Mouse (Mus musculus) hindbrain, embryonic 10.5 days (tissue): ENCODE measurements around the gene Emc10. TPM values are rescaled to one million over a fixed set of nuclear protein-coding genes. Genes with fewer than 3 reads are reported as not detected.

Experiments used
- DNase-seq: peaks from one replicate; pipeline ENCODE4 v3.0.0-alpha.2; 2017; ENCODE audit warnings: low spot score
- H3K27ac ChIP-seq: fragments of 300-500 bp; sonication (generic); 2 replicates; pipeline ENCODE4 v1.5.1; 2016; ENCODE audit warnings: mild to moderate bottlenecking, moderate library complexity
- H3K27me3 ChIP-seq: fragments of 300-500 bp; sonication (generic); 2 replicates; pipeline ENCODE4 v1.6.1; 2016; ENCODE audit warnings: mild to moderate bottlenecking; ENCODE audit not compliant: poor library complexity, insufficient read depth, severe bottlenecking
- H3K36me3 ChIP-seq: fragments of 300-500 bp; sonication (generic); 2 replicates; pipeline ENCODE4 v1.6.1; 2016; ENCODE audit warnings: mild to moderate bottlenecking, moderate library complexity
- H3K4me1 ChIP-seq: fragments of 300-500 bp; sonication (generic); replicated peaks from 2 replicates; pipeline ENCODE4 v1.6.1; 2016; ENCODE audit warnings: mild to moderate bottlenecking
- H3K4me3 ChIP-seq: fragments of 300-500 bp; sonication (generic); 2 replicates; pipeline ENCODE4 v1.5.1; 2016; ENCODE audit warnings: mild to moderate bottlenecking, moderate library complexity
- H3K9me3 ChIP-seq: fragments of 300-500 bp; sonication (generic); 2 replicates; pipeline ENCODE4 v1.6.1; 2016; ENCODE audit warnings: mild to moderate bottlenecking, moderate library complexity
- WGBS: fragments of 180-500 bp; shearing (Covaris S2); methylation state at CpG from one replicate; pipeline ENCODE4 v1.1.7; 2016; 5-methylcytosine and 5-hydroxymethylcytosine counted together
- polyA plus RNA-seq: library from polyadenylated mRNA; unstranded; fragments of >200 nt; fragmentation: Nextera tagmentation; extraction: Ambion mirVana; gene quantifications from 2 replicates; pipeline ENCODE4 v1.2.1, GENCODE M21; 2016

Gene Emc10
- polyA plus RNA-seq, 1 experiment from 2014 or later: 122 TPM

DNA sequence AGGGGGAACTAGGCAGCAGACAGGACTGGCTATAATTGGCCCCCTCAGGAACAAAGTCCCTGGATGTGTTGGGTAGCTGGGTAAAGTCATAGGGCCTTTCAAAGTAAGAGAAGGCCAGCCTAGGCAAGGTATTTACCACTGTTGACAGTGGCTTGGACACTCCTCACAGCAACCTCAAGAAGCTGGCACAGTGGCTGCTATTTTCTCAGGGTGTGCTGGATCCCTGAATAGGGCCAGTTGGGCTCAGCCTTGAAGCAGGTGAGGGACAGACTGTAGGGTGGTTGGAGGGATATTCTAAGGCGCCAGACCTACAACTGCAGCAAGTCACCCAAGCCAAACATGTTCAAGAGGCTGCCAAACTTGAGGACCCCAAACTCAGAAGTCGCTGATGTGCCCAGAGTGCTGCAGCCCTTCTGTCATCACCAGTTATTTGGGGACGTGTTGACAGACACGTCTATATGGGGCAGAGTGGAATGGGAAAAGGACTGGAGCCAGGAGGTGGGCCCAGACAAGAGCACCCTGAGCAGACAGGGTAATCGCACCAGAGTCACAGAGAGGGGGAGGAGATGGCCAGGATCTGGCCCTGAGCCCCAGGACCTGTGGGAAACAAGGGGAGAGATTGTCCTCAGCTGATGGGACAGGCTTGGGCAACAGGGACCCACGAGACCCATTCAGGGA lies 24.3 kb downstream of the Emc10 start:
- Histone ChIP-seq H3K36me3 (0 out of 2 replicates have a peak, but pooled peaks cover 4% of the 10 kb centered on the region), H3K27ac (peak overlapping the region; percentile 91), H3K4me3 (no peak overlapping the region), H3K9me3 (no peaks in the 10 kb centered on the region), H3K27me3 (peaks cover 34% of the 10 kb centered on the region), H3K4me1 (peaks cover 81% of the 10 kb centered on the region)
- no peak for DNase-seq
- 56% methylated on average over 6 of the region's 6 CpGs for WGBS

- peak overlapping the region; percentile 91 for H3K27ac ChIP-seq
- H3K36me3 ChIP-seq: 0 out of 2 replicates have a peak, but pooled peaks cover 4% of the 10 kb centered on the region
- H3K4me1 ChIP-seq: peaks cover 92% of the 10 kb centered on the region
- no peak for DNase-seq
- WGBS: 85% methylated on average over 16 of the region's 16 CpGs
- no peaks in the 10 kb centered on the region for H3K9me3 ChIP-seq
- H3K27me3 ChIP-seq: peaks cover 23% of the 10 kb centered on the region
- no peak overlapping the region for H3K4me3 ChIP-seq
These were observed 25.4 kb downstream of the Emc10 start for GRCm38 (mm10) chr7:44470696-44471612.

- Histone ChIP-seq H3K36me3 (0 out of 2 replicates have a peak, but pooled peaks cover 4% of the 10 kb centered on the region), H3K27ac (peak overlapping the region; percentile 91), H3K9me3 (no peaks in the 10 kb centered on the region), H3K4me1 (peaks cover 93% of the 10 kb centered on the region), H3K4me3 (0 out of 2 replicates have a peak overlapping the region, but pooled peaks have one; percentile 68), H3K27me3 (peaks cover 13% of the 10 kb centered on the region; the same call in 1 of the 2 replicates)
- WGBS: 88% methylated on average over 16 of the region's 16 CpGs
- no peak for DNase-seq
These were observed 26.4 kb downstream of the Emc10 start for GRCm38 (mm10) chr7:44469677-44470675.

DNA sequence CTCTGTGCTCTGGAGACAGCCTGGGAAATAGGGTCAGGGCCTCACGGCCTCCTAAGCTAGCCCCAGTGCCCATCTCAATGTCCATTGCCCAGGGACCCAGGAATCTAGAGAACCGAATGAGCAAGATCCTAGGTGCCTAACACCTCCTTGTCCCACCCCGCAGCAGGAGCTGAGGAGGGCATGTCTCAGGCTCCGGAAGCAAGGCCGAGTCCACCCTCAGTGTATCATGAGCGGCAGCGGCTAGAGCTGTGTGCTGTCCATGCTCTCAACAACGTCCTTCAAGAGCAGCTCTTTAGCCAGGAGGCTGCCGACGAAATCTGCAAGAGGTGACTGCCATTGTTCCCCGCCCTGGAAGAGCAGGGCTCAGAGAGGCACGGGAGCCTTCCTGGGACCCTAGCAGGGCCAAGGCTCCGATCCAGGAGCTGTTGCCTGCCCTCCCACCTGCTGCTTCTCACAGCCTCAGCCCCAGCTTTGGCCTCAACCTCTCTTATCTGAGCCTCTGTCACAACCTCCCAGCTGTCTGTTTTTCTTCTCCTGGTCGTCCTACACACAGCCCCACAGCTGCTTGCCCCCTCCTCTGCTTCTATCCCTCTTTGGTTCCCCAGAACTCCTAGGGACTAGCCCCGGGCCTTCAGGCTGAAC lies 27.6 kb downstream of the Emc10 start:
- H3K36me3 ChIP-seq: peaks cover 9% of the 10 kb centered on the region; the same call in 1 of the 2 replicates
- no peak for DNase-seq
- H3K27me3 ChIP-seq: peaks cover 14% of the 10 kb centered on the region
- peaks cover 93% of the 10 kb centered on the region for H3K4me1 ChIP-seq
- H3K4me3 ChIP-seq: peak overlapping the region; percentile 68
- H3K9me3 ChIP-seq: no peaks in the 10 kb centered on the region
- 67% methylated on average over 15 of the region's 15 CpGs for WGBS
- H3K27ac ChIP-seq: peak overlapping the region; percentile 91

- Histone ChIP-seq H3K27me3 (peaks cover 17% of the 10 kb centered on the region), H3K4me1 (peaks cover 89% of the 10 kb centered on the region), H3K36me3 (peaks cover 17% of the 10 kb centered on the region), H3K27ac (peak within 1 kb of the TSS; percentile 91), H3K4me3 (peak within 1 kb of the TSS; percentile 68), H3K9me3 (no peaks in the 10 kb centered on the region)
- WGBS: under 1% methylated on average over 42 of the region's 42 CpGs
- peak; percentile 95 for DNase-seq
These were observed 28.4 kb downstream of the Emc10 start, which contains the start of gene Josd2 for GRCm38 (mm10) chr7:44467811-44468411. Gene Josd2 (plus strand): TSS chr7:44467980.

- Histone ChIP-seq H3K27ac (peak overlapping the region; percentile 91), H3K9me3 (no peaks in the 10 kb centered on the region), H3K4me1 (peaks cover 88% of the 10 kb centered on the region), H3K4me3 (peak overlapping the region; percentile 68; the same call in 1 of the 2 replicates), H3K36me3 (peaks cover 27% of the 10 kb centered on the region), H3K27me3 (peaks cover 27% of the 10 kb centered on the region)
- WGBS: 82% methylated on average over 16 of the region's 16 CpGs
- no peak for DNase-seq
These were observed 29.4 kb downstream of the Emc10 start for GRCm38 (mm10) chr7:44466888-44467311.

DNA sequence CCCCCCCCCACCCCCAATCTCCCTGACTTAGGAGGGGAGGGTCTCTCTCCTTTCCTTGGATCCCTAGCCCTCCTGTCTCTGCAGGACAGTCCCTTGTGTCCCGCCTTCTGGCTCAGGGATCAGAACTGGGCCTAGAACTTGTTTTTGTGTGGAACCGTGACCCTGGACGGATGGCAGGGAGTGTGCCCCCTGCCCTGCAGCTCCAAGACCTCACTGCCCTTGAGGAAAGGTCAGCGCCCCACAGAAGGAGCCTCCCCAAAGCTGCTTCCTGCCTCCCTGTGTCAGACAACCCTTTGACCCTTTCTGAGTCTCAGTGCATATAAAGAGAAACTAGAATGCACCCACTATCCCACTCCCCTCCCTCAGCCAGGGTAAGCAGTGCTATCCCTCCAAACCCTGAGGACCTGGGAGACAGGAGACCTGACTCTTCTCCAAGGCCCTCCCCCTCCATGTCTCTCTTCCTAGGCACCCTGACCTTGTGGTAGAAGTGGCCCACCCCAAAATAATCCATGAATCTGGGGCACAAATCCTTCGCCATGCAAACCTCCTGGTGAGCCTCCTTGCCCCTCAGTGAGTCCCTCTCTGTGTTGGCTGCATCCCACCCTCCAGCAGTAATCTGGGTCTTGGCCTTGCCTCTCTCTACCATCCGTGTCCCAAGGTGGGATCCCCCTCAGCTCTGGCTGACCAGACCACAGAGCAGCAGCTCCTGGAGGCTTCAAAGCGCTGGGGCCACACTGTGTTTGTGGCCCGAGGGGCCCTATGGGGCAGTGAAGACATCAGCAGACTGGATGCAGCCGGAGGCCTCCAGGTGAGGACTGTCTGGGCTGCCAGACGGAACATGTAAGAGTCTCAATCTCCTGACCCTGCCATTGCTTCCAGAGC lies 30.1 kb downstream of the Emc10 start:
- H3K4me1 ChIP-seq: peaks cover 88% of the 10 kb centered on the region
- DNase-seq: no peak
- no peak overlapping the region; the same call in 1 of the 2 replicates for H3K4me3 ChIP-seq
- H3K27ac ChIP-seq: peak overlapping the region; percentile 91
- H3K27me3 ChIP-seq: peaks cover 33% of the 10 kb centered on the region
- H3K36me3 ChIP-seq: peaks cover 34% of the 10 kb centered on the region
- 81% methylated on average over 10 of the region's 10 CpGs for WGBS
- H3K9me3 ChIP-seq: no peaks in the 10 kb centered on the region

DNA sequence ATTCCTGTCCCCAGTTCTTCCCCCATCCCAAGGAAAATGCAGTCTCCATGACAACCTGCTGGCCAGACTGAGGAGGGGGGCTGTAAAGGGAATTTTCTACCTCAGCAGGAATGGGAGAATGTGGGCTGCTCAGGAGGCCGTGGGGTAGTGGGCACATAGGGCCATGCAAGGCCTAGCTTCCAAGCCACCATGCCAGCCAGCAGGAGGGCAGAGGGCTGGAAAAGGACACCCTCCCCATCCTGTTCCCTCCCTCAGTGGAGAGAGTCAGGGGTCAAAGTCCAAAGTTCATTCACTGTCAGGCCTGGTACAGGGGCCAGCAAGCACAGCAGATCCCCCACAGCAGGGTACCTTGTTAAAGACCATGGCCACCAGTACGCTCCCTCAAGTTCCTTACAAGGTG lies 31.2 kb downstream of the Emc10 start, which contains the start of gene Aspdh:
Aspdh (plus strand) TSS at position 281 of the 400 bp plus-strand sequence.
- Histone ChIP-seq H3K4me1 (peaks cover 77% of the 10 kb centered on the region), H3K9me3 (no peaks in the 10 kb centered on the region), H3K4me3 (no peak within 1 kb of the TSS), H3K27me3 (peaks cover 45% of the 10 kb centered on the region), H3K27ac (peak within 1 kb of the TSS; percentile 13), H3K36me3 (peaks cover 42% of the 10 kb centered on the region)
- WGBS: 43% methylated on average over 2 of the region's 2 CpGs
- DNase-seq: no peak

DNA sequence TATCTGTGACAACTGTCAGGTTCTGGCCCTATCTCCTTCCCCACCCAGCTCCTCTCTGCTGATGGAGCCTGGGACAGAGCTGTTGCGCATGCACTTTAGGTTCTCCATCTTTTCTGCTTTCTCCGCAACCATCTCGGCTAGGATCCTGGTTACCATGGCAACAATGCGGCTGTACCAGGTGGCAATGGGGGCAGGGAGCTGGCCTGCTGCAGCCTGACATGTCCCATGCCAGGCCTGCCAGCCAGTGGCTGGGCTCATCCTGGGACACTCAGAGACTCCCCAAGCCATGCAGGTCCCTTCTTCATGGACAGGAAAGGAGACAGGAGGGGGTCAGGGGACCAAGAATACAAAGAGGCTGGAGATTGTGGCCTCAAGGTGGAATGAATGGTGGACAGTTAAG lies 31.8 kb downstream of the Emc10 start:
- H3K9me3 ChIP-seq: no peaks in the 10 kb centered on the region
- H3K36me3 ChIP-seq: peaks cover 48% of the 10 kb centered on the region
- 32% methylated on average over 4 of the region's 4 CpGs for WGBS

DNA sequence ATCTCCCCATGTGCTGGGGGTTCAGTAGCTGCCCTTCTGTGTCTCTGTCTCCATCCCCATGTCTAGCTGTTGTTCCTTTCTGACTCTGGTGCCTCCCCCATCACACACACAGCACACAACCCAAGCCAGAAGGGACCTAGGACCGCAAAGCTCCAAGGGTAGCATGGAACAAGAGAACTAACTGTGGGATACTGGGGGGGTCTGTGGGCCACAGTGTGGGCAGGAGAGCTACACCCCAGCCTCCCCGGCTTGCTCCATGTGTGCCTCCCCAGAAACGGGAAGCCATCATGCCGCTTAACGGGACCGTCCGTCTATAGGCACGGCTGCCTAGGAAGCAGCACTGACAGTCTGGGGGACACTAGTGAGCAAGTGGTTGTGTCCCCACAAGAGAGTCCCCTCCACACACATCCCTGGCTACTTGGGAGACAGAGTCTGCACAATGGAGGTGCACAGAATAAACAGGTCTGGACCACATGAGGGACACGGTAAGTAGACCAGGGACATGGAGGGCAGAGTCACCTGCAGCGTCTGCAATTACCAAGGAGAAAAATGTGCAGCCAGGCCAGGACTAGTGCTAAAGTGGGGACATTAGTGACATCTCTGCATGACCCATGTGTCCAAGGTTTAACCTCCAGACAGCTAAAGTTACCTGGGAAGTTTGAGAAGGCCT lies 32.6 kb downstream of the Emc10 start:
- 92% methylated on average over 10 of the region's 10 CpGs for WGBS
- H3K9me3 ChIP-seq: no peaks in the 10 kb centered on the region
- DNase-seq: no peak
- peaks cover 58% of the 10 kb centered on the region for H3K27me3 ChIP-seq
- H3K4me3 ChIP-seq: no peak overlapping the region
- no peak overlapping the region for H3K27ac ChIP-seq
- peaks cover 56% of the 10 kb centered on the region for H3K36me3 ChIP-seq
- peaks cover 63% of the 10 kb centered on the region for H3K4me1 ChIP-seq

More for the DNA sequence above, 31.8 kb downstream of the Emc10 start:
- H3K4me3 ChIP-seq: no peak overlapping the region
- peaks cover 71% of the 10 kb centered on the region for H3K4me1 ChIP-seq
- no peak overlapping the region for H3K27ac ChIP-seq
- H3K27me3 ChIP-seq: peaks cover 51% of the 10 kb centered on the region
- no peak for DNase-seq
